Mouse (Mus musculus): ENCODE measurements around the gene Sin3b. TPM values are rescaled to one million over a fixed set of nuclear protein-coding genes. Genes with fewer than 3 reads are reported as not detected.
A peak's percentile ranks its signal among the peaks of the same experiment; 100 is the strongest.

Sin3b gene
- polyA plus RNA-seq, 1 experiment: 60.4 TPM

DNA sequence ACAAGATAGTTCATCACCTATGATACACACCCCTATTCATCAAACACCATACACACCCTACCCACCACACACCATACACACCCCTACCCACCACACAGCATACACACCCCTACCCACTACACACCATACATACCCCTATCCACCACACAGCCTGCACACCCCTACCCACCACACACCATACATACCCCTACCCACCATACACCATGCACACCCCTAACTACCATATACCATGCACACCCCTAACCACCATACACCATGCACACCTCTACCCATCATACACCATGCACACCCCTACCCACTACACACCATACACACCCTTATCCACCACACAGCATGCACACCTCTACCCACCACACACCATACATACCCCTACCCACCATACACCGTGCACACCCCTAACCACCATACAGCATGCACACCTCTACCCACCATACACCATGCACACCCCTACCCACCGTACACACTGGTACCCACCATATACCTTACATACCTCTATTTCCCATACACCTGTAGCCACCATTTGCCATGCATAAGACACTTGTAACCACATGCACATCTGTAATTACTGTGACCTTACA lies 24.6 kb upstream of the Sin3b start:
- no peaks in the 10 kb centered on the region; the same call in 1 of the 2 replicates for H3K4me1 ChIP-seq (ENCODE audit: control insufficient read depth, insufficient read depth, low read length)
- H3K27ac ChIP-seq (ENCODE audit: control insufficient read depth, insufficient read depth, low read depth, low read length, poor library complexity): no peak overlapping the region
- H3K4me3 ChIP-seq (replicated peaks; ENCODE audit: control insufficient read depth, low read depth, low read length): no peak overlapping the region
- 92% methylated on average over 2 of the region's 2 CpGs for WGBS
- TF ChIP-seq CTCF (IDR thresholded peaks at IDR 0.05; ENCODE audit: control insufficient read depth, insufficient read depth, low read length) (no peak), POLR2A (IDR thresholded peaks at IDR 0.05; ENCODE audit: borderline replicate concordance, control insufficient read depth, low read depth, low read length) (no peak)

DNA sequence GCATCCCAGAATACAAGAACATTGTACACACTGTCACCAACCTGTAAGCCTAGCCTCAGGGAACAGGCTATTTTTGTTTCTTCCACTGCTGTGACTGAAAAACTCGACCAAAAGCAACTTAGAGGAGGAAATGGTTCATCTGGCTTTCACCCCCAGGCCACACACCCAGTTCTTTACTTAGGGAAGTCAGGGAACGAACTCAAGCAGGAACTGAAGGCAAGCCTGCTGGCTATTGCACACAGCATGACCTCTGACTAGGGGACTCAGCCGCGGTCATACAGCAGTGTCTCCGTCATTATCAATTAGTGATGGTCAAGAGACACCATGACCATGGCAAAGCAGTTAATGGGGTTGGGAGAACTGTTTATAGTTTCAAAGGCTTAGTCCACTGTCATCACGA lies 10.5 kb upstream of the Sin3b start:
- Histone ChIP-seq H3K4me1 (ENCODE audit: control insufficient read depth, insufficient read depth, low read length) (no peaks in the 10 kb centered on the region), H3K4me3 (replicated peaks; ENCODE audit: control insufficient read depth, low read depth, low read length) (no peak overlapping the region), H3K27ac (ENCODE audit: control insufficient read depth, insufficient read depth, low read depth, low read length, poor library complexity) (no peak overlapping the region)
- 53% methylated on average over 6 of the region's 6 CpGs for WGBS
- TF ChIP-seq POLR2A (IDR thresholded peaks at IDR 0.05; ENCODE audit: borderline replicate concordance, control insufficient read depth, low read depth, low read length) (no peak), CTCF (IDR thresholded peaks at IDR 0.05; ENCODE audit: control insufficient read depth, insufficient read depth, low read length) (no peak)

DNA sequence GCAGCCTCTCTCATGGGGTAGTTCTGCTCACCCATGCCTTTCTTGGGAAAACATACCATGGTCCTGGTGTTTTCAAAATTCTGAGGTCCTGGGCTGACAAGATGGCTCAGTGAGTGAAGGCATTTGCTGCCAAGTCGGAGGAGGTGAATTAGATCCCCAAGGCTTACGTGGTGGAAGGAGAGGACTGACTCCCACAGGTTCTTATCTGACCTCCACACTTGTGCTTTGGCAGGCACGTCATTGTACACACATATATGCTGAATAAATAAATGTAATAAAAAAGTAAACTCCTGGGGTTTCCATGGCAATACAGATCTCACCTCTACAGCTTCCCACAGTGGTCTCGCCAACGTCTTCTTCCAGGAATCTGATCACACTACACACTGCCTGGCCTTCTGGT lies 6.5 kb upstream of the Sin3b start:
- TF ChIP-seq POLR2A (IDR thresholded peaks at IDR 0.05; ENCODE audit: borderline replicate concordance, control insufficient read depth, low read depth, low read length) (no peak), CTCF (IDR thresholded peaks at IDR 0.05; ENCODE audit: control insufficient read depth, insufficient read depth, low read length) (no peak)
- 70% methylated on average over 5 of the region's 5 CpGs for whole genome bisulfite sequencing
- Histone ChIP-seq H3K27ac (ENCODE audit: control insufficient read depth, insufficient read depth, low read depth, low read length, poor library complexity) (no peak overlapping the region), H3K4me1 (ENCODE audit: control insufficient read depth, insufficient read depth, low read length) (no peaks in the 10 kb centered on the region), H3K4me3 (replicated peaks; ENCODE audit: control insufficient read depth, low read depth, low read length) (no peak overlapping the region)

DNA sequence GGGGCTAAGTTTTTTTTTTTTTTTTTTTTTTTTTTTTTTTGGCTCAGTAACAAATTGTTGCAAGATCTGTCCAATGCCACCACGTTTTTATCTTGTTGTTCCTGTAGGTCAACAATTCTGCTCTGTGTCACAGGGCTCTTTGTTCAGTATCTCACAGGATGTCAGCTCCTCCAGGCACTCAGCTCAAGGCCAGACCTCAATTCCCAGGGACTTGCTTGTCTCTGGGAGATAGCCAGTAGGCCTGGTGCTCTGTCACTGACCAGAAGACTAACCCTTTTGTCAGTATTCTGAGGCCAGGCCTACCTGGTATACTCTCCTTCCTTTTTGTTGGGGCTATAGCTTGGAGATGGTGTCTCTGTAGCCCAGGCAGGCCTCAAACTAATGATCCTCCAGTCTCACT lies 2.5 kb upstream of the Sin3b start:
- H3K4me3 ChIP-seq (replicated peaks; ENCODE audit: control insufficient read depth, low read depth, low read length): no peak overlapping the region
- H3K4me1 ChIP-seq (ENCODE audit: control insufficient read depth, insufficient read depth, low read length): no peaks in the 10 kb centered on the region
- TF ChIP-seq CTCF (IDR thresholded peaks at IDR 0.05; ENCODE audit: control insufficient read depth, insufficient read depth, low read length): no peak
- no peak for TF ChIP-seq POLR2A (IDR thresholded peaks at IDR 0.05; ENCODE audit: borderline replicate concordance, control insufficient read depth, low read depth, low read length)
- 15% methylated on average over 1 of the region's 1 CpGs for WGBS
- H3K27ac ChIP-seq (ENCODE audit: control insufficient read depth, insufficient read depth, low read depth, low read length, poor library complexity): no peak overlapping the region

DNA sequence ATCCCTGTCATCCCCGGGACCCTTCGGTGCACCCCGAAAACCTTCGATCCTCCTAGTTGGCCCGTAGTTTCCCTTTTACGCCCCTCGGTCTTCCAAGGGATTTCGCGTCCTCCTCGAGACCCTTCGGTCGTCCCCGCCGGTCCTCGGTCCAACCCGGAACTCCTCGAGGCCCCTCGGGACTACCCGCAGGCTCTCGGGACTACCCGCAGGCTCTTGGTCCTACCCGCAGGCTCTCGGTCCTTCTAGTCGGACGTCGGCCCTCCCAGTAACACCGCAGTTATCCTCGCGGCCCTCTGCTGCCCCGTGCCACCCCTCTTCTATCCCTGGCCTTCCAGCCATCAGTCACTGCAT lies 541 bp downstream of the Sin3b start:
- Histone ChIP-seq H3K4me3 (replicated peaks; ENCODE audit: control insufficient read depth, low read depth, low read length) (peak overlapping the region; percentile 91), H3K27ac (ENCODE audit: control insufficient read depth, insufficient read depth, low read depth, low read length, poor library complexity) (0 out of 2 replicates have a peak overlapping the region, but pooled peaks have one; percentile 17), H3K4me1 (ENCODE audit: control insufficient read depth, insufficient read depth, low read length) (no peaks in the 10 kb centered on the region)
- WGBS: 1% methylated on average over 30 of the region's 30 CpGs
- no peak for TF ChIP-seq CTCF (IDR thresholded peaks at IDR 0.05; ENCODE audit: control insufficient read depth, insufficient read depth, low read length)
- no peak for TF ChIP-seq POLR2A (IDR thresholded peaks at IDR 0.05; ENCODE audit: borderline replicate concordance, control insufficient read depth, low read depth, low read length)

DNA sequence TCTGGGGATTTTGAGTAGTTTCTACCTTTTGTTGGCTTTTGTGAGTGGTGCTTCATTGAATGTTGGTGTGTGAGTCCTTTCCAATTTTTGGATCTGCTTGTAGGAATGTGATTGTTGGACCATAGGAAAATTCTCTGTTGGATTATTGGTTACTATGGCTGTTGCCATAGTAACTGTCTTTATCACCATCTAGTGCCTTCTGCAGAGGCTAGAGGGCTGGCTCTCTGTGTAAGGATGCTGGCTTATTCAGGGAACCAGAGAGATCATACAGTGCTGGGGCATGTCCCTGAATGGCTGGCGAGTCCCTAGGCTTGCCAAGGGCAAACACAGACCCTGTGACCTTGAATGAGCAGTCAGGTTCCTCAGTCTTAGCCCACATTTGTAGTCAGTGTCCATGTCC lies 5.6 kb downstream of the Sin3b start:
- H3K4me1 ChIP-seq (ENCODE audit: control insufficient read depth, insufficient read depth, low read length): no peaks in the 10 kb centered on the region
- TF ChIP-seq CTCF (IDR thresholded peaks at IDR 0.05; ENCODE audit: control insufficient read depth, insufficient read depth, low read length) (no peak), POLR2A (IDR thresholded peaks at IDR 0.05; ENCODE audit: borderline replicate concordance, control insufficient read depth, low read depth, low read length) (no peak)
- WGBS: 79% methylated on average over 1 of the region's 1 CpGs
- no peak overlapping the region for H3K4me3 ChIP-seq (replicated peaks; ENCODE audit: control insufficient read depth, low read depth, low read length)
- no peak overlapping the region for H3K27ac ChIP-seq (ENCODE audit: control insufficient read depth, insufficient read depth, low read depth, low read length, poor library complexity)

DNA sequence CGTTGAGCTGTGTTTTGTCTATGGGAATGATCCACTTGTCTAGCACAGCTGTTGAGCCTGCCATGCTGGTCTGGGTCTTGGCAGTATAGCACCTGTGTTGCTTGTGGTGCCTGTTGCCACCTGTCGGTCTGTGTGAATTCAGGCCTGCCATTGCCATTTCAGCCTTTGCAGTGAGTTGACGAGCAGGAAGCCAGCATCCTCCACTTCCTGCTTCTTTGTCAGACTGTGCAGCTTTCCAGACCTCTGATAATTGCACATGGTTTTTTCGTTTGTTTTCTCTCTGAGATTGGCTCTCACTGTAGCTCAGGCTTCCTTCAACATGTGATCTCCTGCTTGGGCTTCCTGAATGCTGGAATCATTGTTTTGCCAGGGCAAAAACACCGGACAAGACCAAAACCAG lies 11.9 kb downstream of the Sin3b start:
- Histone ChIP-seq H3K4me3 (replicated peaks; ENCODE audit: control insufficient read depth, low read depth, low read length) (no peak overlapping the region), H3K4me1 (ENCODE audit: control insufficient read depth, insufficient read depth, low read length) (no peaks in the 10 kb centered on the region), H3K27ac (ENCODE audit: control insufficient read depth, insufficient read depth, low read depth, low read length, poor library complexity) (no peak overlapping the region)
- no peak for TF ChIP-seq POLR2A (IDR thresholded peaks at IDR 0.05; ENCODE audit: borderline replicate concordance, control insufficient read depth, low read depth, low read length)
- no peak for TF ChIP-seq CTCF (IDR thresholded peaks at IDR 0.05; ENCODE audit: control insufficient read depth, insufficient read depth, low read length)
- 69% methylated on average over 5 of the region's 5 CpGs for WGBS

DNA sequence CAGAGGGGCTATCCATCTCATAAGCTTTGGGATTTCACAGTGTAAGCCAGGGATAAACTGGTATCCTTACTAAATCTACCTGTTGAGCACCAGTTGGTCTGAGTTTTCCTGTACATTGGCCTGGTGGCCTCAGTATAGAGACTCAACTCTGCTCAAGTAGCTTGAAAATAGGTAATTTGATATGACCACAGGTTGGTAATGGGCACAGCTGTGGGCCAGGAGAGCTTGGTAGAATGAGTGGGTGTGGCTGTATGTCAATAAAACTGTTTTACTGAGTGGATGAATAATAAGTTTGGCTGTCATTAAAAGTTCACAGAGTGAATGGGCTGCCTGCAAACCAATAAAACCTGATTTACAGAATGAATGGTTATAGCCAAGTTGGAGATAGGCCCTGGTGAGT lies 13.8 kb downstream of the Sin3b start:
- no peaks in the 10 kb centered on the region for H3K4me1 ChIP-seq (ENCODE audit: control insufficient read depth, insufficient read depth, low read length)
- no peak for TF ChIP-seq CTCF (IDR thresholded peaks at IDR 0.05; ENCODE audit: control insufficient read depth, insufficient read depth, low read length)
- no peak for TF ChIP-seq POLR2A (IDR thresholded peaks at IDR 0.05; ENCODE audit: borderline replicate concordance, control insufficient read depth, low read depth, low read length)
- H3K4me3 ChIP-seq (replicated peaks; ENCODE audit: control insufficient read depth, low read depth, low read length): no peak overlapping the region
- H3K27ac ChIP-seq (ENCODE audit: control insufficient read depth, insufficient read depth, low read depth, low read length, poor library complexity): no peak overlapping the region

DNA sequence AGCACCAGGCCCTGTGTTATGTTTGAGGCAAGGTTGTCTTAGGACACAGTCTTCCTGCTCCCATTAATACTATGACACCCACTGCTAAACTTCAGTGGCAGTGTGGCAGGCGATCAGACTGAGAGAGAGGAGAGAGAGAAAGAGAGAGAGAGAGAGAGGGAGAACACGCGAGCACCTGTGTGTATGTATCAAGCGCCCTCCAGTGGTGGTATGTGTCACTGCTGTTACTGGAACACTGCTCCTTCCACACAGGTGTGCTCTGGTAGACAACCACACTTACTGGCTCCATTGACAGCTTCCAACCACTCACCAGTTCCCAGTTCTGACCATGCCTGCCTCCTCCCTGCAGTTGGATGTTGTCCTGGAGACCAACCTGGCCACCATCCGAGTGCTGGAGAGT lies 23.0 kb downstream of the Sin3b start:
- WGBS: 34% methylated on average over 5 of the region's 5 CpGs
- Histone ChIP-seq H3K27ac (ENCODE audit: control insufficient read depth, insufficient read depth, low read depth, low read length, poor library complexity) (no peak overlapping the region), H3K4me3 (replicated peaks; ENCODE audit: control insufficient read depth, low read depth, low read length) (no peak overlapping the region), H3K4me1 (ENCODE audit: control insufficient read depth, insufficient read depth, low read length) (peaks cover 5% of the 10 kb centered on the region)
- TF ChIP-seq POLR2A (IDR thresholded peaks at IDR 0.05; ENCODE audit: borderline replicate concordance, control insufficient read depth, low read depth, low read length): no peak
- peak; percentile 79 for TF ChIP-seq CTCF (IDR thresholded peaks at IDR 0.05; ENCODE audit: control insufficient read depth, insufficient read depth, low read length)

Data from bone marrow, adult 2 months (tissue).